Comparison of ENCODE assay signal across 13 mouse cellular contexts in the genomic region with DNA sequence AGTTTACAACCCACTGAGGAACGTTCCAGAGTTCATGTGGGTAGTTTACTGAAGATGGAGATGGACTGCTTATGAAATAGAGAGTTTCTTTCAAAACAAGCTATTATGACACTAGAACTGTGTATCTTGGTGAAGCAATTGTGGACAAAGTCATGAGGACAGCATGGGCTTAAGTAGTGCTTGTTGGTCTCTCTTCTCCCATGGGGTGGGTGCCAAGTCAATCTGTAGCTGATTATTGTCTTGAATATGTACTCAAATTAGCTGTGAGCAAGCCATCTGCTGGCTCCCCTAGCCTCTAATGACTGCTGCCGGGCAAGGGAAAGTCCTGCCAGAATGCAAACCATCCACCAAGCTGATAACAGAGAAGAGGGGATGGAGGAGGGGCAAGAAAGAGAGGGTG. TPM values are rescaled to one million over a fixed set of nuclear protein-coding genes. Genes with fewer than 3 reads are reported as not detected.
A peak's percentile ranks its signal among the peaks of the same experiment; 100 is the strongest.
DNase-seq lines count a peak whose midpoint lies in the region; ATAC-seq and TF ChIP-seq lines count a peak whose summit lies in the region.
"Had no signal": no experiment of that assay in that cellular context is flagged by ENCODE, and none has a peak within 500 bp of the region (broad histone marks: within the 10 kb centered on the region; RNA-seq: fewer than 3 reads in every experiment).

No protein-coding gene starts in this region.

- H3K4me3 ChIP-seq in gastrocnemius, adult 2 months: no peak overlapping the region
- H3K4me3 ChIP-seq in layer of hippocampus, adult 2 months: no peak overlapping the region
- H3K4me3 ChIP-seq: heart, embryonic 13.5 days; liver, embryonic 15.5 days had no signal

- TF ChIP-seq CTCF in gastrocnemius, adult 2 months (IDR thresholded peaks at IDR 0.05): no peak
- TF ChIP-seq CTCF in layer of hippocampus, adult 2 months (conservative IDR thresholded peaks at IDR 0.05): no peak

- no peak for DNase-seq in gastrocnemius, adult 2 months
- no peak for DNase-seq in gastrocnemius, postnatal 4 days (ENCODE audit: low spot score in 2 of 2)
- DNase-seq in layer of hippocampus, adult 2 months (ENCODE audit: low spot score in 2 of 2): no peak
- no peak for DNase-seq in layer of hippocampus, postnatal 36 days
- DNase-seq in adipocyte (ENCODE audit: low spot score): peak; percentile 85
- DNase-seq in fat pad, adult 2 months (ENCODE audit: extremely low read depth, low read depth, low spot score): peak; percentile 96
- DNase-seq in left cerebral cortex, adult 8-10 months (ENCODE audit: low spot score in 2 of 2): no peak
- DNase-seq: kidney, postnatal 4 days; right cerebral cortex, postnatal 4 days had no signal

- H3K27ac ChIP-seq in gastrocnemius, adult 2 months: peak overlapping the region; percentile 13; the same call in 1 of the 2 replicates
- H3K27ac ChIP-seq in layer of hippocampus, adult 2 months: peak overlapping the region; percentile 72
- H3K27ac ChIP-seq: heart, embryonic 13.5 days; liver, embryonic 15.5 days had no signal

- intact Hi-C loops in gastrocnemius, adult 2 months (cut with DNase I): no loop called here

- ATAC-seq in megakaryocyte progenitor cell, adult 5-6 weeks (replicated peaks; ENCODE audit: poor library complexity): no peak; the same call in 1 of the 2 replicates
- ATAC-seq: inflammation-experienced regulatory T-cells, adult 6 months had no signal

RNA-seq across cellular contexts. Expression of gene Dapk1, which starts 58.3 kb away (rescaled TPM):
- 1 to 10 TPM; 5.4 to 5.8 TPM for total RNA-seq in gastrocnemius, adult 2 months (2021)
- 10 to 100 TPM; 49.1 to 51.4 TPM for total RNA-seq in gastrocnemius, postnatal 4 days (2021)
- total RNA-seq in layer of hippocampus, adult 2 months (2021): 100 to 1,000 TPM; 149 to 154 TPM
- total RNA-seq in layer of hippocampus, postnatal 36 days (2021): 100 to 1,000 TPM; 130 to 158 TPM
- total RNA-seq in megakaryocyte progenitor cell, adult 5-6 weeks (2015): 3.2 and 5.1 TPM in 2 replicates
- total RNA-seq in megakaryocyte progenitor cell, adult 5-6 weeks (2017): 2.2 and 2.8 TPM in 2 replicates
- total RNA-seq in left cerebral cortex, adult 8-10 months (2022): 10 to 100 TPM; 79.4 to 92.7 (median 84.4) TPM

Comparison
In these comparisons a context has a peak if more than half of its experiments do, and no peak if none do; other contexts are left out.
1. RNA of gene Dapk1, which starts 58.3 kb away (total RNA-seq): 130 to 158 TPM in layer of hippocampus, postnatal 36 days, 149 to 154 TPM in layer of hippocampus, adult 2 months, 79.4 to 92.7 TPM in left cerebral cortex, adult 8-10 months and 49.1 to 51.4 TPM in gastrocnemius, postnatal 4 days; 5.4 to 5.8 TPM in gastrocnemius, adult 2 months and 2.2 to 5.1 TPM in megakaryocyte progenitor cell, adult 5-6 weeks; every median in the first group is over 4 times any median in the second.
2. DNase-seq: peak in adipocyte (single experiment) and fat pad, adult 2 months (single experiment); none in gastrocnemius, adult 2 months (single experiment), gastrocnemius, postnatal 4 days (0 of 2), layer of hippocampus, adult 2 months (0 of 2), layer of hippocampus, postnatal 36 days (0 of 2) and left cerebral cortex, adult 8-10 months (0 of 2).